Mouse (Mus musculus) Patski (cell line): Measurements from ENCODE around the gene Gdf15. TPM values are rescaled to one million over a fixed set of nuclear protein-coding genes. Genes with fewer than 3 reads are reported as not detected.

ENCODE experiments used
- ATAC-seq: fragments of 100-300 bp; one replicate; pipeline ENCODE4 v1.8.0; 2021
- CTCF ChIA-PET: fragments of 350-600 bp; sonication (Branson Sonifier 250); formaldehyde crosslinking; loops from one replicate; lab custom pipeline; 2022; ENCODE audit warnings: inconsistent platforms; lab: Charles Lee
- POLR2A ChIA-PET: fragments of 350-600 bp; sonication (Branson Sonifier 250); formaldehyde crosslinking; loops from one replicate; lab custom pipeline; 2022; ENCODE audit warnings: antibody characterized with exemption, inconsistent platforms; lab: Charles Lee
- DNase-seq: peaks from one replicate; pipeline ENCODE4 v3.0.0-alpha.2; 2011; ENCODE audit warnings: low read depth, low spot score
- H3K27me3 ChIP-seq: fragments of 371-371 bp; one replicate; pipeline ENCODE4 v1.5.1; 2021
- CTCF ChIP-seq: fragments of 100-300 bp; IDR thresholded peaks from one replicate; pipeline ENCODE4 v1.5.1; 2021
- in situ Hi-C: fragments of 300-500 bp; cut with MboI; formaldehyde crosslinking; loops from 3 replicates; pipeline ENCODE4 v1.11.1; 2018; ENCODE audit warnings: low pct_unique_long_range_greater_than_20kb, mixed read lengths
- polyA plus RNA-seq: library from polyadenylated mRNA; unstranded; gene quantifications from one replicate; pipeline ENCODE4 v1.2.3, GENCODE M21; 2021

Gene Gdf15
- polyA plus RNA-seq, 1 experiment from 2014 or later, result 354 TPM

- no peak for TF ChIP-seq CTCF
- no peak for ATAC-seq
- POLR2A ChIA-PET, result interaction anchor here (0.8 to 9.4 kb wide), 5 partner anchors 10 to 117 kb away, joined by 3 to 118 read pairs (median 4); partner anchors contain the start of gene Gdf15
- no peak for DNase-seq
- CTCF ChIA-PET, result interaction anchor here (0.9 to 5.9 kb wide), 2 partner anchors 11 to 19 kb away, joined by 3 to 42 read pairs; no protein-coding TSS in a partner anchor
- H3K27me3 ChIP-seq, result no peaks in the 10 kb centered on the region
- in situ Hi-C loops, result no loop called here
Observed at GRCm38 (mm10) chr8:70649324-70649723, 17.1 kb upstream of the Gdf15 start.

GRCm38 (mm10) chr8:70648921-70649320, 16.7 kb upstream of the Gdf15 start:
- ChIA-PET CTCF (interaction anchor here (5.9 kb wide), 1 partner anchor 19 kb away, joined by 42 read pairs; no protein-coding TSS in a partner anchor), POLR2A (interaction anchor here (0.8 to 9.4 kb wide), 4 partner anchors 17 to 117 kb away, joined by 3 to 118 read pairs (median 4); partner anchors contain the start of gene Gdf15)
- ATAC-seq (no peak), DNase-seq (no peak)
- no peak for TF ChIP-seq CTCF
- in situ Hi-C loops, result no loop called here
- H3K27me3 ChIP-seq, result no peaks in the 10 kb centered on the region

GRCm38 (mm10) chr8:70648164-70648442, 15.8 kb upstream of the Gdf15 start:
- no peak for DNase-seq
- POLR2A ChIA-PET, result interaction anchor here (1.6 to 9.4 kb wide), 2 partner anchors 16 to 52 kb away, joined by 3 to 118 read pairs; partner anchors contain the start of gene Gdf15
- no peak for ATAC-seq
- CTCF ChIA-PET, result interaction anchor here (5.9 kb wide), 1 partner anchor 18 kb away, joined by 42 read pairs; no protein-coding TSS in a partner anchor
- in situ Hi-C loops, result no loop called here
- TF ChIP-seq CTCF, result no peak
- H3K27me3 ChIP-seq, result no peaks in the 10 kb centered on the region

GRCm38 (mm10) chr8:70647343-70648163, 15.3 kb upstream of the Gdf15 start:
- ChIA-PET POLR2A (interaction anchor here (1.6 to 9.4 kb wide), 2 partner anchors 16 to 52 kb away, joined by 3 to 118 read pairs; partner anchors contain the start of gene Gdf15), CTCF (interaction anchor here (0.7 to 1.1 kb wide), 2 partner anchors 9 to 18 kb away, joined by 3 read pairs; no protein-coding TSS in a partner anchor)
- no peaks in the 10 kb centered on the region for H3K27me3 ChIP-seq
- in situ Hi-C loops, result no loop called here
- DNase-seq (no peak), ATAC-seq (no peak)
- TF ChIP-seq CTCF, result no peak

GRCm38 (mm10) chr8:70646775-70647174, 14.5 kb upstream of the Gdf15 start:
- CTCF ChIA-PET, result interaction anchor here (1.1 to 1.2 kb wide), 2 partner anchors 8 to 11 kb away, joined by 3 read pairs; no protein-coding TSS in a partner anchor
- DNase-seq (no peak), ATAC-seq (no peak)
- H3K27me3 ChIP-seq, result no peaks in the 10 kb centered on the region
- no peak for TF ChIP-seq CTCF
- in situ Hi-C loops, result no loop called here
- POLR2A ChIA-PET, result interaction anchor here (0.7 to 9.4 kb wide), 3 partner anchors 15 to 179 kb away, joined by 3 to 118 read pairs (median 5); partner anchors contain the start of gene Gdf15

GRCm38 (mm10) chr8:70646369-70646768, 14.1 kb upstream of the Gdf15 start:
- ChIA-PET CTCF (interaction anchor here (1.1 to 1.2 kb wide), 2 partner anchors 8 to 11 kb away, joined by 3 read pairs; no protein-coding TSS in a partner anchor), POLR2A (interaction anchor here (0.7 to 9.4 kb wide), 3 partner anchors 14 to 179 kb away, joined by 3 to 118 read pairs (median 5); partner anchors contain the start of gene Gdf15)
- no peaks in the 10 kb centered on the region for H3K27me3 ChIP-seq
- in situ Hi-C loops, result no loop called here
- TF ChIP-seq CTCF, result no peak
- ATAC-seq, result no peak
- no peak for DNase-seq

GRCm38 (mm10) chr8:70645501-70646224, 13.4 kb upstream of the Gdf15 start:
- TF ChIP-seq CTCF, result no peak
- DNase-seq (no peak), ATAC-seq (no peak)
- CTCF ChIA-PET, result interaction anchor here (1.2 kb wide), 2 partner anchors 10 to 16 kb away, joined by 3 to 5 read pairs; no protein-coding TSS in a partner anchor
- in situ Hi-C loops, result no loop called here
- POLR2A ChIA-PET, result interaction anchor here (9.4 kb wide), 1 partner anchor 14 kb away, joined by 118 read pairs; the partner anchor contains the start of gene Gdf15
- no peaks in the 10 kb centered on the region for H3K27me3 ChIP-seq

GRCm38 (mm10) chr8:70644065-70644464, 11.8 kb upstream of the Gdf15 start:
- no peaks in the 10 kb centered on the region for H3K27me3 ChIP-seq
- no peak for TF ChIP-seq CTCF
- in situ Hi-C loops, result no loop called here
- DNase-seq (no peak), ATAC-seq (no peak)
- ChIA-PET CTCF (interaction anchor here (0.7 to 4.9 kb wide), 3 partner anchors 10 to 21 kb away, joined by 3 to 27 read pairs (median 4); no protein-coding TSS in a partner anchor), POLR2A (interaction anchor here (0.7 to 2.5 kb wide), 3 partner anchors 14 to 34 kb away, joined by 3 to 15 read pairs (median 3); no protein-coding TSS in a partner anchor)

- in situ Hi-C loops, result no loop called here
- POLR2A ChIA-PET, result interaction anchor here (1.5 to 2.5 kb wide), 2 partner anchors 9 to 13 kb away, joined by 5 to 15 read pairs; no protein-coding TSS in a partner anchor
- H3K27me3 ChIP-seq, result no peaks in the 10 kb centered on the region
- DNase-seq (no peak), ATAC-seq (no peak)
- no peak for TF ChIP-seq CTCF
- CTCF ChIA-PET, result interaction anchor here (1.2 to 4.9 kb wide), 4 partner anchors 8 to 16 kb away, joined by 4 to 27 read pairs (median 4); no protein-coding TSS in a partner anchor
Observed at GRCm38 (mm10) chr8:70643019-70643418, 10.8 kb upstream of the Gdf15 start.
